Comparison of ENCODE assay signal across 1 mouse cellular context in the genomic region with DNA sequence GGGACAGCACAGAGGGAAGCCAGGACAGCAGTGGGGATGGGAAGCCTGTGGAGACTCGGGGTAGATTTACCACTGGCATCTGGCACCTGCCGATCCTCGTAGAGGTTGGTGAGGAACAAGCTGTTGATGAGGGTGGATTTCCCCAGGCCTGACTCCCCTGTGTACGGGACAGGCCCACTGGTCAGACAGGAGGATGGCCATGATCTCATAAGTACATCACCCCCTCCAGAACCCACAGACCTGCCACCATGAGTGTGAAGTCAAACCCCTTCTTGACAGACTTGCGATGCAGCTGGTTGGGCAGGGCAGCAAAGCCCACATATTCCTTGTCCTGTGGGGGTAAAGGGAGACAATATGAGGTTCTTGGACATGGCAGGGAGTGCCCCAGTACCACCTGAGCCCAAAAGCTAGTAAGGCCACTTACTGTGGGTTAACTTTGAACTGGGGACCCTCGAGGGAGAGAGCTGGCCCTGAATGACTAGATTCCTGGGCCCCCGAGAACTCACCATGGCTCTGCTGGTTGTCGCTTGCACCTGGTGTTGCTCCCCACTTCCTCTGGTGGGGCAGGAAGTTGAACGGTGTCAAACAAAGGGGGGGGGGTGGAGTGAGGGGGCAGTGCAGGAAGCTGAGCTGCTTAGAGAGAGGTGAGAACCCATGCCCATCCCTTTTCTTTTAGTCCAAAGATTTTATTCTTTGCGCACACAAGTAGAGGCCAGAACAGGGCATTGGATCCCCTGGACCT.
TF ChIP-seq lines count a peak whose summit lies in the region.

No protein-coding gene starts in this region.

TF ChIP-seq in MEL, 35 proteins besides CTCF, POLR2A, EP300 and RAD21:
- TF ChIP-seq MAZ (IDR thresholded peaks at IDR 0.05; ENCODE audit: low read depth, low read length) (peak; percentile 84; the same call in 1 of the 2 replicates), HCFC1 (IDR thresholded peaks at IDR 0.05; ENCODE audit: low read depth, low read length) (0 out of 2 replicates have a peak, but pooled peaks have one; percentile 12), USF2 (IDR thresholded peaks at IDR 0.05; ENCODE audit: borderline replicate concordance in 1 of 2, insufficient read depth in 1 of 2, low read depth in 1 of 2, low read length in 2 of 2) (no peak)
